Mouse (Mus musculus): ENCODE data around the gene Has1.
A peak's percentile ranks its signal among the peaks of the same experiment; 100 is the strongest.

- TF ChIP-seq POLR2A (IDR thresholded peaks at IDR 0.05; ENCODE audit: low read depth, low read length) (peak; percentile 64), CTCF (conservative IDR thresholded peaks at IDR 0.05; ENCODE audit: insufficient read depth, insufficient read length, low read depth, low read length) (peak; percentile 71)
Measured at GRCm38 (mm10) chr17:17837919-17838701, 16.9 kb downstream of the Has1 start.

All from kidney, adult 2 months (tissue).